Mouse (Mus musculus) c-Kit-negative CD71-positive TER-119-positive erythroid progenitor cells, embryonic 14.5 days (primary cell): Measurements from ENCODE around the gene Gpr162.
A peak's percentile ranks its signal among the peaks of the same experiment; 100 is the strongest.
"Not testable (repeated sequence)": the region's sequence is repeated elsewhere in the genome, so short reads cannot be mapped to it uniquely, and the experiment has no call there.

Source experiments
- DNase-seq: peaks from one replicate; pipeline ENCODE4 v3.0.0-alpha.2; 2013; ENCODE audit warnings: low read depth, low spot score

The Gpr162 gene

DNA sequence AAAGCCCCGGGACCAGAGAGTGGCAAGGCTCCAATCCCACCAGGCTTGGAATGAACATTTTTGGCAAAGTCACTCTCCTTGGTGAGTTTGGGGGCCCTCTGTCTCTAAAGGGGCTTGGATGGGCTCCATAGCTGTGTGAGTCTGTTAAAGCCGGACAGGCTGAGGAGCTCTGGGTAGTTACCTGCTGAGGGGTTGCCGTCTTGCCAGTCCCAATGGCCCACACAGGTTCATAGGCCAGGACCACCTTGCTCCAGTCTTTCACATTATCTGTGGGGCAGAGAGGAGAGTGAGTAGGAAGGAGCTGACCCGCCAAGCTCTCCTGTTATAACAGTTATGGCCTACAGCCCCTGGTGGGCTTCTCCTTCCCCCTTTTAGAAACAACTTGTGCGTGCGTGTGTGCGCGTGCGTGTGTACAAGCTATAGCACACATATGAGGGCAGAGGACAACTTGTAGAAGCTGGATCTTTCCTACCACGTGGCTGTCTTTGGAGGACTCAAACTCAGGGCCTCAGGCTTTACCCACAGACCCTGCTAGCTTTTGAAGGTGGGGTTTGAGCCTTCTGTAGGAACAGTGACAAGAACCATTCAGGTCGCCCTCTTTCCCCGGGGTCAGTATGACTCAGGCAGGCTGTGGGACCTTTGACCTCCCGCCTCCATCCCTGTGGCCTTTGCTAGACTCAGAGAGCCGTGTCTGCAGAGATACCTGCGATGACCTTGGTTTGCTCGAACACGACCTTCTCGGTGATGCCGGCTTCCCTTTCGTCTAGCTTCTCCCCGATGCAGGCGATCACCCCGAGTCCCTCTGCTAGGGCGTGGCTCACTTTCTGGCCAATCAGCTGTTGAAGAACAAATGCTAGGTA lies 51.9 kb downstream of the Gpr162 start:
- DNase-seq: no peak

DNA sequence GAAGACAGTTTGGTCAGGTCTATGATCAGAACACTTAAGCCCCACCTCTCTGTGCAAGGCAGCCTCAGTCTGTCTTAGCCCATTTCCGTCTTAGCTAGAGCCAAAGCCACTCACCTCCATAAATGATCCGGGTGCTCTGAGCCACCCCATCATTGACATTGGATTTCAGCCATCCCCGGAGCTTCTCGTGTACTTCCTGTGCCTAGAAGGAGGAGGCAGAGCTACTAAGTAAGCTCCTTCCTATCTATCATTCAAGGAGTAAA lies 52.4 kb downstream of the Gpr162 start:
- DNase-seq: no peak

DNA sequence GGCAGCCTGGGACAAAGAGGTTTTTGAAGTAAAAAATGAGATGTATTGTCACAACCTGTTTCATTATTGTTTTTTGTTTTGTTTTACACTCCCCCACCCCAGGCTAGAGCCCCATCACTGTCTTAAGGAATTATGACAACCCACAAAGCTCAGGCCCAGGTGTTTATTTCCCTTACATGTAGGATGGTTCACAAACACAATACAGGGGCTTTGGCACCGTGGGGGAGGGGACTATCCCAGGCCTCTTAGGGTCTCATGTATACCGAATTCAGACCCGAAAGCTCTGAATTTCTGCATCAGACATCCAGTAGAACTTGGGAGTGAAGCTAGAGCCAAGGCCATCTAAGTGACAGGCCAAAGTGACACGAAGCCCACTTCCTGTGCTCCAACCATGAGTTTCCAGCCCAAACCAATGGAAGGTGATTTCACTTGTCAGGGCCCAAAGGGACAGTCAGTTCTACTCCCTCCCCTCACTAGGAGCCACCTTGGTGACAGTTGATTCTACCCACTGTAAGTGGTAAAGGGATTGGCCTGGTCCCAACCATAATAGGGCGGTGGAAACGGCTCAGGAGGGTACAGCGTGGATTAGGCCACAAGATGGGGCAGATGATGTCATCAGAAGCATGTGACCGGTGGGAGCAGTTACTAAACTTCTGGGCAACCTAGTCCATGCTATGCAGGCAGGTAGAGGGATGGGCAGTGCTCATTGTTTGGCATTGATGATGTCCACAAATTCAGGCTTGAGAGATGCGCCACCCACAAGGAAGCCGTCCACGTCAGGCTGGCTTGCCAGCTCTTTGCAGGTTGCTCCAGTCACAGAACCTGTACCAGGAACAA lies 53.0 kb downstream of the Gpr162 start:
- not testable (repeated sequence) for DNase-seq

DNA sequence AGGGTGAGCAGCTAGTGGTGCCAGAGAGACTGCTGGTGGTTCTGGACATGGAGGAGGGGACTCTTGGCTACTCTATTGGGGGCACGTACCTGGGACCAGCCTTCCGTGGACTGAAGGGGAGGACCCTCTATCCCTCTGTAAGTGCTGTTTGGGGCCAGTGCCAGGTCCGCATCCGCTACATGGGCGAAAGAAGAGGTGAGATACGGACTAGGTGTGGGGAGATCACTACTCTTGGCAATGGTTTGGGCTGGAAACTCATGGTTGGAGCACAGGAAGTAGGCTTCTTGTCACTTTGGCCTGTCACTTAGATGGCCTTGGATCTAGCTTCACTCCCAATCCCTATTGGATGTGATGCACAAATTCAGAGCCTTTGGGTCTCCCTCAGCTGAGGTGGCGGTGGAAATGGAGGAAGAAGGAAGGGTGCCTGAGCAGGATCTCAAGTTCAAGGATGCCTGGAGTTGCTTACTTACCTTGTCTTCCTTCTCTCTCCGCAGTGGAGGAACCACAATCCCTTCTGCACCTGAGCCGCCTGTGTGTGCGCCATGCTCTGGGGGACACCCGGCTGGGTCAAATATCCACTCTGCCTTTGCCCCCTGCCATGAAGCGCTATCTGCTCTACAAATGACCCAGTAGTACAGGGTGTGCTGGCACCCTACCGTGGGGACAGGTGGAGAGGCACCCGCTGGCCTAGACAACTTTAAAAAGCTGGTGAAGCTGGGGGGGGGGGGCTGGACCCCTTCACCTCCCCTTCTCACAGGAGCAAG lies 53.8 kb downstream of the Gpr162 start:
- no peak for DNase-seq

DNA sequence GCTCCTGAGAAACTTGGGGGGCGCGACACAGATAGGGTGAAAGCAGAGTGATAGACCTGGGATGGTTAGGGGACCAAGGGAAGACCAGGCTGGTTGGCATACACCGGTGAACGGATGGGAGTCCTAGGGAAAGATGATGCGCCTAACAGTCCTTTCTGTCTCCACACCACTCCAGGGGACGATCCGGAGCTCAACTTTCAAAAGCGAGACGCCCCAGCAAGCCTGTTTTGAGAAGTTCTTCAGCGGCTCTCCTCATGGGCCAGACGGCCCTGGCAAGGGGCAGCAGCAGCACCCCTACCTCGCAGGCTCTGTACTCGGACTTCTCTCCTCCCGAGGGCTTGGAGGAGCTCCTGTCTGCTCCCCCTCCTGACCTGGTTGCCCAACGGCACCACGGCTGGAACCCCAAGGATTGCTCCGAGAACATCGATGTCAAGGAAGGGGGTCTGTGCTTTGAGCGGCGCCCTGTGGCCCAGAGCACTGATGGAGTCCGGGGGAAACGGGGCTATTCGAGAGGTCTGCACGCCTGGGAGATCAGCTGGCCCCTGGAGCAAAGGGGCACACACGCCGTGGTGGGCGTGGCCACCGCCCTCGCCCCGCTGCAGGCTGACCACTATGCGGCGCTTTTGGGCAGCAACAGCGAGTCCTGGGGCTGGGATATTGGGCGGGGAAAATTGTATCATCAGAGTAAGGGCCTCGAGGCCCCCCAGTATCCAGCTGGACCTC lies 54.6 kb downstream of the Gpr162 start:
- DNase-seq: peak; percentile 58
